Mouse (Mus musculus) spleen, postnatal 4 days (tissue): ENCODE measurements around the gene Becn1.
A peak's percentile ranks its signal among the peaks of the same experiment; 100 is the strongest.

ENCODE experiments used
- DNase-seq, 2 experiments: peaks; one replicate each; pipeline ENCODE4 v3.0.0; 2022; ENCODE audit warnings: low spot score in 2 of 2

Becn1 gene

GRCm38 (mm10) chr11:101315665-101316500 is 13.8 kb upstream of the Becn1 start, which contains the start of gene Psme3:
TSS of gene Psme3 (plus strand) at chr11:101316213.
- peak; percentile 91 to 96 for DNase-seq

DNA sequence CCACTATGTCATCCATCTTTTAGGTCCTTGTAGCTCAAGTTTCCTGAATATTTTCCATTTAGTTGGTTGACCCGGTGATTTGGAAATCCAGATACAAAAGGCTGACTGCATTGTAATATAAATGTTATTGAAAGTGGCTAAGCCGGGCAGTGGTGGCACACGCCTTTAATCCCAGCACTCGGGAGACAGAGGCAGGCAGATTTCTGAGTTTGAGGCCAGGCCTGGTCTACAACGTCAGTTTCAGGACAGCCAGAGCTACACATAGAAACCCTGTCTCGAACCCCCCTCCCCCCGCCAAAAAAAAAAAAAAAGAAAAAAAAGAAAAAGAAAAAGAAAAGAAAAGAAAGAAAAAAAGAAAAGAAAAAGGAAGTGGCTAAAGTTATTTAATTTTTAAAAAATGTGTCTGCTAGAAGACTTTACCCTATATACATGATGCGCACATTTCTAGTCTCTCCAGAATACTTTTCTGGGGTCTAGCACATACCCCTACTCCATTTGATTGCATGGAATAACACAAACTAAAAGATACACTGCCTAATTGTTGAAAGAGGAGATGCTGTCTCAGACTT is 13.1 kb upstream of the Becn1 start:
- DNase-seq: no peak

DNA sequence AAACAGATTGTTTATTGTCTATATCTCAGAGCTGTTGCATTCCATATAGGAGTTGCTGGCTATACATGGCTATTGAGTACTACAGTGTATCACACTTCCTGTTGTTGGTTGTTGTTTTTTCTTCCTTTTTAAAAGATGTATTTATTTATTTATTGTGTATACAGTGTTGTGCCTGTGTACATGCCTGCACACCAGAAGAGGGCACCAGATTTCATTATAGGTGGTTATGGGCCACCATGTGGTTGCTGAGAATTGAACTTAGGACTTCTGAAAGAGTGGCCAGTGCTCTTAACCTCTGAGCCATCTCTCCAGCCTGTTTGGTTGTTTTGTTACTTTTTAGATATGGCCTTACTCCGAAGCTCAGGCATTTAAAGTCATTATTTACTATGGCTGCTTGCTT is 12.5 kb upstream of the Becn1 start:
- no peak for DNase-seq

DNA sequence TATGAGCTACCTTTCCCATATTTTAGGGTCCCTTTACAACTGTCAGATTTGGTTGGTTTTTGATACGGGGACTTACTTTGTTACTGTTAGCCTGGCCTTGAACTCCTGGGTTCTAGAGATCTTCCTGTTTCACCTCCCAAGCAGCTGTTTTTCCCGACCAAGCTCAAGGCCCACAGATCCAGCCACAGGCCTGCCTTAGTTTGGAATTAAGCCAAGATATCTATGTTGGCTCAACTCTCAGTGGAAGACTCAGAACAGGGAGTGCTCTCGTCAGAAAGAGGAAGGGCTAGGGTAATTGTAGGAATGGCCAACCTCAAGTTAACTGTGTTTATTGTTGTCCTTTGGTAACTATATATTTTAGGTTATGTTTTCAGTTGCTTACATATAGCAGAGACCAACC is 10.1 kb upstream of the Becn1 start:
- no peak for DNase-seq

- DNase-seq: no peak
Observed at GRCm38 (mm10) chr11:101311083-101311482, 9.0 kb upstream of the Becn1 start.

DNA sequence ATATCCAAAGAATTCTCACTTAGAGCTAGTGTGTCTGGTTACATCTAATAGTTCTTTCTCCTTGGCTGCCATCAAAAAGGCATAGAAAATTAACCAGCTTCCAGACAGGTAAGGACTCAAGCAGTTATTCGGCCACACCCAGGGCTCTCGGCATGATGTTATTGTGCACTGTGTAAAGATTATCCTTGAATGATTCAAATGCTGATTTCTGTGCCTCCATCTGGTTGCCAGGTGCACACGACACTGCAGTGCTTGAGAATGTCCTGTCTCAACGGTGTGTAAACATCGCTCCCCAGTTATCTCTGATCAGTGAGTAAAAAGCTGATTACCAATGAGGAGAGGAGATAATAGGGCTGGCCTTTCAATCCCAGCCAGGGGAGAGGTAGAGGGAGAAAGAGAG is 5.7 kb upstream of the Becn1 start:
- DNase-seq: no peak

DNA sequence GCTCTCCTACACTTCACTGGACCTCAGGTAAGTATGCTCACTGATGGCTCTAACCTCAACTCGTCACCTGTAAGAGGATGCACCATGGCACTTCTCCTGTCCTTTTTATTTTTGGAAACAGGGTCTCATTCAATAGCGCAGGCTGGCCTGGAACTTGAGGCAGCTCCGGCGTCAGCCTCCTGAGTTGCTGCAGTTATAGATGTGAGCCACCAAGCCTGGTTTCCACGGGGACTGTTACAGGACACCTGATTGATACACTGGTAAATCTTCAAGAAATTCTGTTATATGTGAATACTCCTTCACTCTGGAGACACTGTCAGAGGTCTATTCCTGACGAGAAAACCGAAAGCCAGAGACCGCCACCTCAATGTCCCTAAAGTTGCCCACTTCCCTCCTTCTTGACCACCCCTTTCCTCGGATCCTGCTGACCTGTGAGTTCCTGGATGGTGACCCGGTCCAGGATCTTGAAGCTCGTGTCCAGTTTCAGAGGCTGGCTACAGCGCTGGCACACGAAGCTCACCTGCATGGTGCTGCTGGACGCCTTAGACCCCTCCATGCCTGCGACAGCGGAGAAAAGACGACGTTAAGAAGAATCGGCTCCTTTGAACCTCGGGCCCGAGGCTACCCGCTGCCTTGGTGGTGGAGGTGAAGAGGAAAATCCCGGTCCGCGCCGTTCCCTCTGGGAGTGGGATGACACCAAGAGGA is 635 bp downstream of the Becn1 start:
- DNase-seq: no peak

DNA sequence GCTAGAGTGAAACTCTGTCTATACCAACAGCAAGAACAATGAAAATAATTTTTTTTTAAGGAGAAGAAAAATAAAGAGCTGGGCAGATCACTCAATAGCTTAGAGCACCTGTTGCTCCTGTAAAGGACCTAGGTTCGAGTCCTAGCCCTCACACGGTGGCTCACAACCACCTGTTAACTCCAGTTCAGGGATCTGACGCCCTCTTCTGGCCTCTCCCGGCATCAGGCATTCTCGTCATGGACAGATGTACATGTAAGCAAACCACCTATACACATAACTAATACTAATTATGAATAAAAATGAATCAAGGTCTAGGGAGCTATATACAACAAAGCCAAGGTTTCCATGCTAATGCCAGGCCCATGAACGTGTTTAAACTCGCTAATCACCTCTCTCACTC is 1.2 kb downstream of the Becn1 start:
- peak; percentile 60 to 75 for DNase-seq

DNA sequence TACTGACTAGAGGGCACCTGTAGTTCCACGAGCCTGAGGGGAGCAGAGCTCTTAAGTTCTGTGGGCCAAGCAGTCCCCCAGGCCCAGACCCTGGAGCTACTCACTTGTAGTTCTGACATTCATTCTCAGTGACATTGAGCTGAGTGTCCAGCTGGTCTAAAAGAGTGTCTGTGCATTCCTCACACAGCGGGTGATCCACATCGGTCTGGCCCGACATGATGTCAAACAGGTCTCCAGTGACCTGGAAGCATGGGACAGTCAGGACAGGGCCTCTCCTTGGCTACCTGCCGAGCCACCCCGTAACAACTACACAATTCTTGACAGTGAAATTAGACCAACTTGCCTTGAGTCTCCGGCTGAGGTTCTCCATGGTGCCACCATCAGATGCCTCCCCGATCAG is 6.9 kb downstream of the Becn1 start:
- no peak for DNase-seq

GRCm38 (mm10) chr11:101291231-101291630 is 10.9 kb downstream of the Becn1 start:
- no peak for DNase-seq

- DNase-seq: no peak
Observed at GRCm38 (mm10) chr11:101287306-101287705, 14.8 kb downstream of the Becn1 start.

- no peak for DNase-seq
Observed at GRCm38 (mm10) chr11:101283805-101284204, 18.3 kb downstream of the Becn1 start.

DNA sequence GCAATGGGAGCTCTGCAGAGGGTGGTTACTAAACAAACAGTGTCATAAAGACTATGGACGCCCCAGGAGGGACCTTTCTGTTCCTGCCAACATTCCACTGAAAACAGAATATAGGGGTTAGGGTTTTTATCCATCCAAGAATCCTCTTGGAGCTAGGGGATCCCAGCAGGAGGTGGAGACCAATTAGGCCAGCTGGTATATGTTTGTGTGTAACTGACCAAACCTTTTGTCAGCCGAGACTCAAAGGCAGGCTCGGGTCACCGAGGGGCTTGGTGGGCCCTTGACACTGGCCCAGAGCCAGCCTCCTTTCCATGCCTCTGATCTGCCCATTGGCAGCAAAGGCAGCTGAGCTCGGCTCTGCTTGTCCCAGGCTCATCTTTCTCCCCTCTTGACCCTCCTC is 19.2 kb downstream of the Becn1 start:
- DNase-seq: no peak

DNA sequence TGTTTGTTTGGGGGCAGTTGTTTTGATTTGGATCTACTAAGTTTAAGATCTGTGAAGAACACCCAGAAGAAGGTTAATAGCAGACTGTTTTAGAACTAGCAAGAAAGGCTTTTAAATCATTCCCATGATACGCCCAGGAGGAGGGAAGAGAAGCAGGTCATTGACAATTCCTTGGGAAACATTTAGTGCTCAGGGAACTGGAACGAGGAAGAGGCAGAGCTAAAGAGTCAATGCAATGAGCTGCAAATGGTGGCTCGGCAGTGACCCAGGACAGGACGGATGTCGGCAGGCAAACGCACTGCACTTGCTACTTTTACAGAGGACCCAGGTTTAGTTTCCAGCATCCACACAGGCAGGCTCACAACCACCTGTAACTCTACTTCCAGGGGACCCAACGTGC is 21.2 kb downstream of the Becn1 start:
- no peak for DNase-seq

GRCm38 (mm10) chr11:101279193-101279569 is 22.9 kb downstream of the Becn1 start:
- DNase-seq: peak in 1 of 2 experiments; percentile 66

GRCm38 (mm10) chr11:101278223-101279192 is 23.6 kb downstream of the Becn1 start, which contains the start of the genes Cntd1 and Coa3:
TSS of gene Cntd1 (plus strand) at chr11:101279012.
TSS of gene Coa3 (minus strand) at chr11:101279114.
- peak; percentile 78 to 87 for DNase-seq

DNA sequence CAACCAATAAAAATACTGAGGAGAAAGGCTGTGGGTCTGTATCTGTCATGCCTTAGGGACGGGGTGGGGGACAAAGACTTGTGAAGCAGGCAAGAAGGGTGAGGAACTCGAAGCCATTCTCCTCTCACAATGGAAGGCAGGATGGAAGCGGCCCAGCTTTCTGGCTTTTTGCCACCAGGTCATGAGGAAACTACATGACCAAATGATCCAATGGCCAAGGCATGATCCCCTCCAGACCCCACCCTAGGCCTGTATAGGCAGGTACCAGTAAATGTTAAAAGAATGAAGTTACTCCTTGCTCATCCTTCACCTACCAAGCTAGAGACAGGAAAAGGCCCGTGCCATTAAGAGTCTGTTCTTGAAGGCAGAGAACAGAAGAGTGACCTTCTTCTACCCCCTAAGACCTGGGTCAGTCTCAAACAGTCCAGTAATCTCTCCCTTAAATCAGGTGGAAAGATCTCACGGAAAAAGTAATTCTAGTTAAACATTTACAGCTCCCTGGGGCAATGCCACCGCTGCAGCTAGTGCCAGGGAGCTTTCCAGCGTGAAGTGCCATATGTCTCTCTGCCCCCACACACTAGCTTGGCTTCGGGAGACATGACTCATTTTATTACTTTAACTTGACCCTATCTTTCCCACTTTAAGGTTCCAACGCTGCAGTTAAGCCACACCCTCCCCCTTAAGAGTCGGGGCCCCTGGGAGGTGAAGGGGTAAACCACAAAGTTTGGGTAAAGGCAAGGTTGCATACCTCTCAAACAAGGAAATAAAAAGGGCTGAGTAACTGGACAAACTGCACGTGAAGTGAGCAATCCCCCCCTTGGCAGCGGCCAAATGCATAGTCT is 24.5 kb downstream of the Becn1 start:
- peak in 1 of 2 experiments; percentile 61 for DNase-seq

DNA sequence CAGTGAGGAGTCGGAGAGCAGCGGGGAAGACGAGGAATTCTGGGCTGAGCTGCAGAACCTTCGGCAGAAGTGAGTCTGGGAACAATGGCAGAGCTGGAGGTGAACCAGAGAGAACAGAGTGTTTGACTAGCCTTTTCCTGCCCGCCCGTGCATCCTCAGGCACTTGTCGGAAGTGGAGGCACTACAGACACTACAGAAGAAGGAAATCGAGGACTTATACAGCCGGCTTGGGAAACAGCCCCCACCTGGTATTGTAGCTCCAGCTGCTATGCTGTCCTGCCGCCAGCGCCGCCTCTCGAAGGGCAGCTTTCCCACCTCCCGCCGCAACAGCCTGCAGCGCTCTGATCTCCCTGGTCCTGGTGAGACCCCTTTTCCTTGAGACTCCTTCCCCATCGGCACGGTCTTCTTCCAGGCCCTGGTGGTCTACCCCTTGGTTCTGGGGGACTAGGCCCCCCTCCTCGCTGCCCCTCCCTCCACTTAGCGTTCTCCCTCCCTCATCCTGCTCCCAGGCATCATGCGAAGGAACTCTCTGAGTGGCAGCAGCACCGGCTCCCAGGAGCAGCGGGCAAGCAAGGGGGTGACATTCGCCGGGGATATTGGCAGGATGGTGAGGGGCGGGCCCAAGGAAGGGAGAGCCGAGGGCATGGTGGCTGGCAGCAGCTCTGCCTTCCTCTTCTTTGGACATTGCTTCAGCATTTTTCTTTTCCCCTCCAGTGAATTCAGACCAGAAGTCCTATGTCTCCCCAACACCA is 25.6 kb downstream of the Becn1 start:
- peak in 1 of 2 experiments; percentile 64 for DNase-seq

- DNase-seq: peak in 1 of 2 experiments; percentile 56
Observed at GRCm38 (mm10) chr11:101275309-101275708, 26.8 kb downstream of the Becn1 start.

GRCm38 (mm10) chr11:101272446-101272845 is 29.6 kb downstream of the Becn1 start:
- DNase-seq: no peak
